Mouse (Mus musculus) 416B (cell line): Measurements from ENCODE around the gene Spg21.
A peak's percentile ranks its signal among the peaks of the same experiment; 100 is the strongest.

Experiments used
- DNase-seq: peaks from one replicate; pipeline ENCODE4 v3.0.0; 2011; ENCODE audit warnings: low read depth

Gene Spg21

DNA sequence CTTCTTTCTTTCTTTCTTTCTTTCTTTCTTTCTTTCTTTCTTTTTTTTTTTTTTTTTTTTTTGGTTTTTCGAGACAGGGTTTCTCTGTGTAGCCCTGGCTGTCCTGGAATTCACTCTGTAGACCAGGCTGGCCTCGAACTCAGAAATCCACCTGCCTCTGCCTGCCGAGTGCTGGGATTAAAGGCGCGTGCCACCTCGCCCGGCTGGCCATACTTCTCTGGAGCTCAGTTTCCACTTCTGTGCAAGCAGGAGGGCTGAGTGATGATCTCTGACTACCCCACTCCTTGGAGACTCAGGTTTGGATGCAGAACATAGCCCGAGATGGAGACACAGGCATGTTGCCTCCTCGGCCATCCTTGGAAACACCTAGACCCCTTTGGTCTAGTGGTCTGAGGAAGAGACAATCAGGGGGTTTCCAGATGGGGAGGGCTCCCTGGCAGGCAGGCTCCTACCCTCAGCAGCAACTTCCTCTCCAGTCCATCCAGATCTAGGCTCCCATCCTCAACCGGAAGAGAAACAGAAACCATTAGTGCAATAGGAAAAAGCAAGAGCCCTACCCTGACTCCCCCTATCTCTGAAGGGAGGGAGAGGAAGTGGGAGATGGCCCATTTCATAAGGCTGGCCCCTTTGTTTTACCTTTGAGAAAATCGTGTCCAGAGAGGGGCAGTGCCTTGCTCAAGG lies 75.2 kb downstream of the Spg21 start:
- DNase-seq: peak; percentile 46

DNA sequence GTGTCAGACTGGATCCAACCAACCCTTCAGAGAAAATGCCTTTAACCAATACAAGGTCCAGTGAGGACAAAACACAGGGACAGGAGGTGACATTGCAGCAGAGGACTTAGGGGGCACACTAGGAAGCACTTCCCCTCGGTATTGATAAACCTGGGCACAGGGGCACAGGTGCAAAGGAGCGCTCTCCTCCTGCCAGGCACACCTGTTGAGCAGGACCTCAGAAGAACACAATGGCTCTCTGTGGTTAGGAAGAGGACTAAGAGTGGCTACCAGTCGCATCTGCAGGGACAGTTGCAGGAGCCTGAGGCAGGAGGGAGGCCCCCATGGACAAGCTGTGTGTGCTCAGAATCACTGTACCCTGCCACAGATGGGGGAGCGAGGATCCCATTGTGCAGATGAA lies 75.7 kb downstream of the Spg21 start:
- DNase-seq: no peak
